Mouse (Mus musculus) liver, embryonic 11.5 days (tissue): ENCODE measurements at regions not wholly inside any gene's neighbourhood (a gene's known extent, or its start where the extent isn't known, plus 50 kb on each side); places are given as distances from the start of the nearest gene placed in this dataset.
A peak's percentile ranks its signal among the peaks of the same experiment; 100 is the strongest.

Experiments
- ATAC-seq: fragments of 200-750 bp; cut with Nextera tagmentation; replicated peaks from 2 replicates; pipeline ENCODE4 v1.8.0; 2017; ENCODE audit warnings: moderate number of reproducible peaks, mild to moderate bottlenecking, moderate TSS enrichment, moderate library complexity; ENCODE audit not compliant: low FRiP score
- DNase-seq: peaks from one replicate; pipeline ENCODE4 v3.0.0-alpha.2; 2017; ENCODE audit warnings: low spot score
- H3K27ac ChIP-seq: fragments of 300-500 bp; sonication (generic); 2 replicates; pipeline ENCODE4 v1.5.1; 2014; ENCODE audit warnings: mild to moderate bottlenecking, low read depth, low read length, control low read depth
- H3K27me3 ChIP-seq: fragments of 300-500 bp; sonication (generic); replicated peaks from 2 replicates; pipeline ENCODE4 v1.6.1; 2014; ENCODE audit warnings: low read length, mixed read lengths; ENCODE audit not compliant: control insufficient read depth, insufficient read depth
- H3K36me3 ChIP-seq: fragments of 300-500 bp; sonication (generic); 2 replicates; pipeline ENCODE4 v1.6.1; 2014; ENCODE audit warnings: mild to moderate bottlenecking, low read length, moderate library complexity, mixed read lengths; ENCODE audit not compliant: control insufficient read depth, insufficient read depth
- H3K4me1 ChIP-seq: fragments of 300-500 bp; sonication (generic); replicated peaks from 2 replicates; pipeline ENCODE4 v1.6.1; 2014; ENCODE audit warnings: low read length, mixed read lengths; ENCODE audit not compliant: control insufficient read depth, insufficient read depth
- H3K4me2 ChIP-seq: fragments of 300-500 bp; sonication (generic); 2 replicates; pipeline ENCODE4 v1.6.1; 2014; ENCODE audit warnings: mild to moderate bottlenecking, control low read depth, moderate library complexity
- H3K4me3 ChIP-seq: fragments of 300-500 bp; sonication (generic); 2 replicates; pipeline ENCODE4 v1.5.1; 2014; ENCODE audit warnings: low read depth, low read length, control low read depth
- H3K9ac ChIP-seq: fragments of 300-500 bp; sonication (generic); 2 replicates; pipeline ENCODE4 v1.6.1; 2014; ENCODE audit warnings: low read depth, low read length, control low read depth
- H3K9me3 ChIP-seq: fragments of 300-500 bp; sonication (generic); 2 replicates; pipeline ENCODE4 v1.6.1; 2016; ENCODE audit warnings: low read length, inconsistent platforms, mixed read lengths; ENCODE audit not compliant: control insufficient read depth
- whole genome bisulfite sequencing: fragments of 180-500 bp; shearing (Covaris S2); extraction: QIAGEN DNeasy Blood & Tissue Kit; methylation state at CpG from one replicate; pipeline ENCODE4 v1.1.7; 2014; 5-methylcytosine and 5-hydroxymethylcytosine counted together

GRCm38 (mm10) chr2:128301709-128302108 is 175.9 kb downstream of the Bcl2l11 start:
- no peak for DNase-seq
- no peak overlapping the region; the same call in 1 of the 2 replicates for H3K27ac ChIP-seq
- H3K4me3 ChIP-seq, result no peak overlapping the region
- H3K4me2 ChIP-seq, result no peak overlapping the region
- 25% methylated on average over 8 of the region's 8 CpGs for WGBS
- H3K9ac ChIP-seq, result no peak overlapping the region
- H3K27me3 ChIP-seq, result no peaks in the 10 kb centered on the region
- no peaks in the 10 kb centered on the region for H3K36me3 ChIP-seq
- H3K9me3 ChIP-seq, result no peaks in the 10 kb centered on the region
- peaks cover 5% of the 10 kb centered on the region for H3K4me1 ChIP-seq
- ATAC-seq, result no peak

DNA sequence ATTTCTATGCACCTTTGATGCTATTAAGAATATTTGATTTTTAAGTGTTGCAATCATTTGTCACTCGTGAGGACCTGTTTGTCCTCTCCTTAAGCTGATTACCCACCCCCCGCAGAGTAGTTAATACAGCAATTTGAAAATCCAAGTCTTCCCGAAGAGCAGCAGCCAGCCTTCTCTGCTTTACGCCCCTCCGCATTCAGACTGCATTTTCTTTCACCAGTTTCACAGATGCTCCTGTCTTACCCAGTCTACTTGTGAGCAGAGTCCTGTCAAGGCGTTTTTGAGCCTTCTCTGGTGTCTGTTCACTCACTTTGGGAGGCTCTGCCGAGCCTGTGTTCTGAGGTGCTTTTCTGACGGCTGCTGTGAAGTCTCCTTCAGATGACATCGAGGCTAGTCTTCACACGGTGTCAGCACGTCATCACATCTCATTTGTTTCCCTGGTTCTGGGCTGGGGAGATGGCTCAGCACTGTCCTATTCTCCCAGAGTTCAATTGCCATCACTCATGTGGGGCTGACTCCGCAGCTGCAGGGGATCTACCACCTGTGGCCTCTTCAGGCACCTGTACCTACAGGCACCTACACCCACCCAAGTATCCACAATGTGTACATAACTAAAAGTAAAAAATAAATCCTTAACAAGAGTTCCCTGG is 178.3 kb downstream of the Bcl2l11 start:
- Histone ChIP-seq H3K4me2 (no peak overlapping the region), H3K4me1 (peaks cover 3% of the 10 kb centered on the region), H3K27ac (no peak overlapping the region), H3K27me3 (no peaks in the 10 kb centered on the region), H3K9ac (no peak overlapping the region), H3K4me3 (no peak overlapping the region), H3K36me3 (no peaks in the 10 kb centered on the region), H3K9me3 (no peaks in the 10 kb centered on the region)
- DNase-seq (no peak), ATAC-seq (no peak)
- WGBS, result 44% methylated on average over 12 of the region's 12 CpGs

DNA sequence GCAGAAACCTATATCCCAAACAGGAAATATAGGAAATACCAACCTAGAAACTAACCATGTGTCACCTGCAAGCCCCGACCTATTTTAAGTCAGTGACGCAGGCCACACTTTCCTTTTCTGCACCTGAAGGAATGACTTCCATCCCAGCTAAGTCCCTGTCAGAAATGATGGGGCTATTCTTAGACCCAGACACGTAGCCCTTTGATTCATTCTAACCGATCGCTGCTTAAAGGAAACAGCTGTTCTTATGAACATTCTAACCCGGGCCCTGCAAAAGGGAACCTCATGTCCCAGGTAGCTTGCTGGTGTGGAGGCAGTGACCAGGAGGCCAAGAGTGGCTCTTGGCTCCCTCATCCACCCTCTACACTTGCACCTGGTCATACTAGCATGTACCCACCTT is 180.9 kb downstream of the Bcl2l11 start:
- Histone ChIP-seq H3K27ac (no peak overlapping the region), H3K4me1 (no peaks in the 10 kb centered on the region), H3K36me3 (no peaks in the 10 kb centered on the region), H3K9ac (no peak overlapping the region), H3K27me3 (no peaks in the 10 kb centered on the region), H3K4me3 (no peak overlapping the region), H3K9me3 (no peaks in the 10 kb centered on the region), H3K4me2 (no peak overlapping the region)
- ATAC-seq (no peak), DNase-seq (no peak)
- 58% methylated on average over 6 of the region's 6 CpGs for WGBS

- Histone ChIP-seq H3K27me3 (no peaks in the 10 kb centered on the region), H3K36me3 (no peaks in the 10 kb centered on the region), H3K27ac (no peak overlapping the region), H3K9me3 (no peaks in the 10 kb centered on the region), H3K4me3 (no peak overlapping the region), H3K4me1 (peaks cover 8% of the 10 kb centered on the region), H3K4me2 (no peak overlapping the region), H3K9ac (no peak overlapping the region)
- WGBS, result 42% methylated on average over 10 of the region's 10 CpGs
- ATAC-seq (no peak), DNase-seq (no peak)
Measured at GRCm38 (mm10) chr2:128309541-128310030, 183.7 kb downstream of the Bcl2l11 start.

GRCm38 (mm10) chr2:128310081-128310480 is 184.2 kb downstream of the Bcl2l11 start:
- Histone ChIP-seq H3K36me3 (no peaks in the 10 kb centered on the region), H3K4me2 (no peak overlapping the region), H3K27ac (no peak overlapping the region), H3K9me3 (no peaks in the 10 kb centered on the region), H3K4me1 (peaks cover 8% of the 10 kb centered on the region), H3K4me3 (no peak overlapping the region), H3K27me3 (no peaks in the 10 kb centered on the region), H3K9ac (no peak overlapping the region)
- DNase-seq (no peak), ATAC-seq (no peak)
- 42% methylated on average over 5 of the region's 5 CpGs for WGBS

DNA sequence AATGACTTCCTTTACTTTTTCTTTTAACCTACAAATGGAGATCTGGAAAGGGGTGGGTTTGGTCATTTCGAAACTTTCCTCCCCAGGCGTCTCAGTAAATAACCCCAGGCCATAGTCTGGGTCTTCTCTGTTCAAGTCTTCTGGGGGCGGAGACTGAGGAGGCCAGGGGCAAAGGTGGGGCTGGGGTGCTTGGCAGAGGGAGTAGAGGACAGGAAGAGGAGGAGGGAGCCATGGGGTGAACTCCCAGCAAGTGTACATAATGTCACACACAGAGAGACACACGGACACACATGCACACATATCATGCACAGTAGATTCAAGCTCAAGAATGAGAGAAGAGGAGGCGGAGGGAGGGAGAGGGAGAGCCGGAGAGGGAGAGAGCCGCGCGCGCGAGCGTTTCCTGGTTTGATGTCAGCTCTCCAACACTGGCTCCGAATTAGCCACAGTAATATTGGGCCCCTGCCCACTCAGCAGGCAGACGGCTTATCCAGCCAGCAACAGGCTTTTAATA is 186.3 kb downstream of the Bcl2l11 start:
- H3K27me3 ChIP-seq, result no peaks in the 10 kb centered on the region
- peak; percentile 54; the same call in 1 of the 2 replicates for ATAC-seq
- 2% methylated on average over 14 of the region's 14 CpGs for WGBS
- no peak overlapping the region for H3K27ac ChIP-seq
- H3K4me1 ChIP-seq, result peaks cover 8% of the 10 kb centered on the region
- peak overlapping the region; percentile 57 for H3K9ac ChIP-seq
- DNase-seq, result peak; percentile 53
- peak overlapping the region; percentile 64 for H3K4me2 ChIP-seq
- H3K9me3 ChIP-seq, result no peaks in the 10 kb centered on the region
- H3K4me3 ChIP-seq, result peak overlapping the region; percentile 36
- H3K36me3 ChIP-seq, result no peaks in the 10 kb centered on the region

DNA sequence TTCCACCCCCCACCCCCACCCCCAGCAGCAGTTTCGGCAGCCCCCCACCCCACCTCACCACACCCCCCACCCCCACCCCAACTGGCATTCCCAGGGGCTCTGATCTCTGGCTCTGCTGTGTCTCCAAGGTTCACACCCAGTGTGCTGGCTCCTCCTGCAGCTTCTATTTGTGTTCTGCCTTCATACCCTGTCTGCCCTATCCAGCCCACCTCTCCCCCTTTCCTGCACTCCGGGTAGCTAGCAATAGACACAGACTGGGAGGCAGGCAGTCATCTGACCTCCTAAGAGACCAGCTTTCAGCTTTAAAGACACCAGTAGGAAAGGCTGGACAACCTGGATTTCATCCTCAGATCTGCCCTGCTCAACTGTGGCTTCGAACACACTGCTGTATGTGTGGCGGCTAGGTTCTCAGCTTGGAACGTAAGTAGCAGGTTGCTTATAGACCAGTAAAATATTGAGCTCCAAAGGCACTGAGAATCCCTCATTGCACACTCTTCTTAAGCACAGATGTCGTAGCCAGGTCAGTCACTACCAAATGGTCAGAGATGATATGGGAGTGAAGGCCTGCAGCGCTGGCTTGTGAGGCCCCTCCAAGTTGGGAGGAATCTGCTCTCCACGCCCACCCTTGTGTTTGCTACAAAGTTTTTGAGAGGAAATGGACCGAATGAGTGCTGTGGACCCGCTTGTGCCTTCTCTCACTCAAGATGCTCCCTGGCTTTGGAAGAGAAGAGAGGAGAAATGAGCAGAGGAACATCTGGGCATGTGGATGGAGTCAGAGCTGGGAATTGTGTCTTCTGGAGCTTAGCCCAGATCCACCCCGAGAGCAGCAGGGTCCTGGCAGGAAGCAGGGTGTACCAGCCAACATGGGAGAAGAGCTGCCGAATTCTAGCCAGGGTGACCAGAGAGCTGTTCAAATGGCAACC is 187.1 kb downstream of the Bcl2l11 start:
- H3K27me3 ChIP-seq, result no peaks in the 10 kb centered on the region
- 57% methylated on average over 12 of the region's 12 CpGs for WGBS
- peak overlapping the region; percentile 36; the same call in 1 of the 2 replicates for H3K4me3 ChIP-seq
- ATAC-seq (0 out of 2 replicates have a peak, but pooled peaks have one; percentile 31), DNase-seq (no peak)
- H3K4me1 ChIP-seq, result peaks cover 8% of the 10 kb centered on the region
- peak overlapping the region; percentile 64 for H3K4me2 ChIP-seq
- no peaks in the 10 kb centered on the region for H3K9me3 ChIP-seq
- H3K36me3 ChIP-seq, result no peaks in the 10 kb centered on the region
- H3K27ac ChIP-seq, result no peak overlapping the region
- H3K9ac ChIP-seq, result no peak overlapping the region; the same call in 1 of the 2 replicates

- WGBS, result 66% methylated on average over 2 of the region's 2 CpGs
- no peak overlapping the region for H3K4me2 ChIP-seq
- no peaks in the 10 kb centered on the region for H3K27me3 ChIP-seq
- H3K4me3 ChIP-seq, result no peak overlapping the region
- H3K9ac ChIP-seq, result no peak overlapping the region
- DNase-seq, result no peak
- peaks cover 8% of the 10 kb centered on the region for H3K4me1 ChIP-seq
- H3K27ac ChIP-seq, result no peak overlapping the region
- no peaks in the 10 kb centered on the region for H3K9me3 ChIP-seq
- no peaks in the 10 kb centered on the region for H3K36me3 ChIP-seq
- ATAC-seq, result no peak
Measured at GRCm38 (mm10) chr2:128313582-128313918, 187.7 kb downstream of the Bcl2l11 start.
